Mouse (Mus musculus) midbrain, embryonic 11.5 days (tissue): ENCODE results near the gene Plcg1. TPM values are rescaled to one million over a fixed set of nuclear protein-coding genes. Genes with fewer than 3 reads are reported as not detected.

ENCODE experiments used
- ATAC-seq: fragments of 200-750 bp; cut with Nextera tagmentation; 2 replicates; pipeline ENCODE4 v1.8.0; 2017; ENCODE audit warnings: moderate TSS enrichment, moderate library complexity; ENCODE audit not compliant: low FRiP score
- DNase-seq: peaks from one replicate; pipeline ENCODE4 v3.0.0; 2015; ENCODE audit warnings: low spot score; ENCODE audit errors: missing footprints
- H3K27ac ChIP-seq: fragments of 300-500 bp; sonication (generic); 2 replicates; pipeline ENCODE4 v1.5.1; 2014; ENCODE audit warnings: low read depth, low read length
- H3K27me3 ChIP-seq: fragments of 300-500 bp; sonication (generic); 2 replicates; pipeline ENCODE4 v1.6.1; 2014; ENCODE audit warnings: mild to moderate bottlenecking, low read length, moderate library complexity, mixed read lengths; ENCODE audit not compliant: control insufficient read depth, insufficient read depth
- H3K36me3 ChIP-seq: fragments of 300-500 bp; sonication (generic); 2 replicates; pipeline ENCODE4 v1.6.1; 2014; ENCODE audit warnings: mild to moderate bottlenecking, low read length, moderate library complexity, mixed read lengths; ENCODE audit not compliant: control insufficient read depth, insufficient read depth
- H3K4me1 ChIP-seq: fragments of 300-500 bp; sonication (generic); 2 replicates; pipeline ENCODE4 v1.6.1; 2014; ENCODE audit warnings: low read length; ENCODE audit not compliant: control insufficient read depth, insufficient read depth
- H3K4me2 ChIP-seq: fragments of 300-500 bp; sonication (generic); 2 replicates; pipeline ENCODE4 v1.6.1; 2014; ENCODE audit warnings: mild to moderate bottlenecking, moderate library complexity
- H3K4me3 ChIP-seq: fragments of 300-500 bp; sonication (generic); 2 replicates; pipeline ENCODE4 v1.5.1; 2014; ENCODE audit warnings: low read depth, low read length
- H3K9ac ChIP-seq: fragments of 300-500 bp; sonication (generic); 2 replicates; pipeline ENCODE4 v1.6.1; 2014; ENCODE audit warnings: low read length
- H3K9me3 ChIP-seq: fragments of 300-500 bp; sonication (generic); 2 replicates; pipeline ENCODE4 v1.6.1; 2016; ENCODE audit warnings: low read length; ENCODE audit not compliant: control insufficient read depth
- WGBS: fragments of 180-500 bp; shearing (Covaris S2); extraction: QIAGEN DNeasy Blood & Tissue Kit; methylation state at CpG from one replicate; pipeline ENCODE4 v1.1.7; 2014; 5-methylcytosine and 5-hydroxymethylcytosine counted together
- polyA plus RNA-seq: library from polyadenylated mRNA; unstranded; fragments of >200 nt; fragmentation: Nextera tagmentation; extraction: Ambion mirVana; gene quantifications from 2 replicates; pipeline ENCODE4 v1.2.1, GENCODE M21; 2014

The Plcg1 gene
- polyA plus RNA-seq, 1 experiment from 2014 or later = 64.0 TPM

GRCm38 (mm10) chr2:160742161-160742609 lies 11.1 kb downstream of the Plcg1 start:
- H3K4me3 ChIP-seq = no peak overlapping the region
- no peak for ATAC-seq
- no peak overlapping the region for H3K9ac ChIP-seq
- WGBS = 83% methylated on average over 1 of the region's 1 CpGs
- no peaks in the 10 kb centered on the region; the same call in 1 of the 2 replicates for H3K36me3 ChIP-seq
- no peak for DNase-seq
- no peaks in the 10 kb centered on the region for H3K27me3 ChIP-seq
- H3K27ac ChIP-seq = no peak overlapping the region
- peaks cover 9% of the 10 kb centered on the region; the same call in 1 of the 2 replicates for H3K4me1 ChIP-seq
- H3K9me3 ChIP-seq = no peaks in the 10 kb centered on the region
- no peak overlapping the region for H3K4me2 ChIP-seq

GRCm38 (mm10) chr2:160744040-160744822 lies 13.1 kb downstream of the Plcg1 start:
- DNase-seq = no peak
- WGBS = 94% methylated on average over 7 of the region's 7 CpGs
- H3K4me2 ChIP-seq = no peak overlapping the region
- peaks cover 9% of the 10 kb centered on the region; the same call in 1 of the 2 replicates for H3K4me1 ChIP-seq
- H3K27ac ChIP-seq = no peak overlapping the region
- H3K9me3 ChIP-seq = no peaks in the 10 kb centered on the region
- no peaks in the 10 kb centered on the region for H3K27me3 ChIP-seq
- H3K36me3 ChIP-seq = peaks cover 18% of the 10 kb centered on the region
- ATAC-seq = 0 out of 2 replicates have a peak, but pooled peaks have one; percentile 66
- no peak overlapping the region for H3K9ac ChIP-seq
- H3K4me3 ChIP-seq = no peak overlapping the region

GRCm38 (mm10) chr2:160744823-160745210 lies 13.7 kb downstream of the Plcg1 start:
- Histone ChIP-seq H3K9me3 (no peaks in the 10 kb centered on the region), H3K36me3 (peaks cover 18% of the 10 kb centered on the region), H3K27me3 (no peaks in the 10 kb centered on the region), H3K4me1 (peaks cover 4% of the 10 kb centered on the region; the same call in 1 of the 2 replicates), H3K4me3 (no peak overlapping the region), H3K27ac (no peak overlapping the region), H3K9ac (no peak overlapping the region), H3K4me2 (no peak overlapping the region)
- DNase-seq (no peak), ATAC-seq (no peak)
- WGBS = 87% methylated on average over 5 of the region's 5 CpGs

- H3K4me3 ChIP-seq = no peak overlapping the region
- H3K27ac ChIP-seq = no peak overlapping the region
- ATAC-seq = no peak
- 0 out of 2 replicates have a peak, but pooled peaks cover 2% of the 10 kb centered on the region for H3K4me1 ChIP-seq
- H3K27me3 ChIP-seq = no peaks in the 10 kb centered on the region
- no peak overlapping the region for H3K9ac ChIP-seq
- WGBS = 95% methylated on average over 1 of the region's 1 CpGs
- no peak for DNase-seq
- no peaks in the 10 kb centered on the region for H3K9me3 ChIP-seq
- no peak overlapping the region for H3K4me2 ChIP-seq
- H3K36me3 ChIP-seq = peaks cover 21% of the 10 kb centered on the region
These were observed 14.4 kb downstream of the Plcg1 start for GRCm38 (mm10) chr2:160745497-160745896.

GRCm38 (mm10) chr2:160746637-160747036 lies 15.5 kb downstream of the Plcg1 start:
- Histone ChIP-seq H3K27me3 (no peaks in the 10 kb centered on the region), H3K36me3 (peaks cover 32% of the 10 kb centered on the region), H3K4me2 (no peak overlapping the region), H3K9me3 (no peaks in the 10 kb centered on the region), H3K9ac (no peak overlapping the region), H3K27ac (no peak overlapping the region), H3K4me1 (0 out of 2 replicates have a peak, but pooled peaks cover 2% of the 10 kb centered on the region), H3K4me3 (no peak overlapping the region)
- DNase-seq (no peak), ATAC-seq (no peak)
- 98% methylated on average over 5 of the region's 5 CpGs for WGBS

GRCm38 (mm10) chr2:160747075-160747474 lies 16.0 kb downstream of the Plcg1 start:
- DNase-seq (no peak), ATAC-seq (no peak)
- 0 out of 2 replicates have a peak, but pooled peaks cover 1% of the 10 kb centered on the region for H3K4me1 ChIP-seq
- H3K27me3 ChIP-seq = no peaks in the 10 kb centered on the region
- H3K9me3 ChIP-seq = no peaks in the 10 kb centered on the region
- whole genome bisulfite sequencing = 94% methylated on average over 10 of the region's 10 CpGs
- H3K9ac ChIP-seq = no peak overlapping the region
- no peak overlapping the region for H3K27ac ChIP-seq
- H3K36me3 ChIP-seq = peaks cover 35% of the 10 kb centered on the region
- no peak overlapping the region for H3K4me2 ChIP-seq
- no peak overlapping the region for H3K4me3 ChIP-seq

GRCm38 (mm10) chr2:160756583-160757203 lies 25.6 kb downstream of the Plcg1 start:
- Histone ChIP-seq H3K4me3 (no peak overlapping the region), H3K27ac (no peak overlapping the region), H3K36me3 (peaks cover 55% of the 10 kb centered on the region), H3K9ac (no peak overlapping the region), H3K27me3 (no peaks in the 10 kb centered on the region), H3K4me2 (no peak overlapping the region), H3K9me3 (no peaks in the 10 kb centered on the region), H3K4me1 (no peaks in the 10 kb centered on the region)
- 90% methylated on average over 6 of the region's 6 CpGs for WGBS
- ATAC-seq (no peak), DNase-seq (no peak)

GRCm38 (mm10) chr2:160760433-160761184 lies 29.5 kb downstream of the Plcg1 start:
- no peak for DNase-seq
- H3K4me1 ChIP-seq = no peaks in the 10 kb centered on the region
- no peak overlapping the region for H3K27ac ChIP-seq
- 0 out of 2 replicates have a peak, but pooled peaks have one; percentile 25 for ATAC-seq
- WGBS = 92% methylated on average over 9 of the region's 9 CpGs
- no peaks in the 10 kb centered on the region for H3K27me3 ChIP-seq
- H3K36me3 ChIP-seq = peaks cover 33% of the 10 kb centered on the region
- no peaks in the 10 kb centered on the region for H3K9me3 ChIP-seq
- H3K4me2 ChIP-seq = no peak overlapping the region
- no peak overlapping the region for H3K4me3 ChIP-seq
- H3K9ac ChIP-seq = no peak overlapping the region
